ENCODE assay signal across 11 mouse cellular contexts in genomic region chr9:21189905-21190304, GRCm38 (mm10). TPM values are rescaled to one million over a fixed set of nuclear protein-coding genes. Genes with fewer than 3 reads are reported as not detected.
DNase-seq lines count a peak whose midpoint lies in the region; ATAC-seq and TF ChIP-seq lines count a peak whose summit lies in the region.
"Had no signal": no experiment of that assay in that cellular context is flagged by ENCODE, and none has a peak within 500 bp of the region (broad histone marks: within the 10 kb centered on the region; RNA-seq: fewer than 3 reads in every experiment).

No protein-coding gene starts in this region.

- H3K4me1 ChIP-seq in embryonic facial prominence, embryonic 11.5 days (ENCODE audit: control insufficient read depth, insufficient read depth, low read length), result no peaks in the 10 kb centered on the region
- H3K4me1 ChIP-seq in embryonic facial prominence, embryonic 10.5 days, result peaks cover 18% of the 10 kb centered on the region
- no peaks in the 10 kb centered on the region for H3K4me1 ChIP-seq in lung, embryonic 14.5 days (ENCODE audit: insufficient read depth)
- peaks cover 7 to 33% of the 10 kb centered on the region in 2 experiments; a peak in 3 of 4 replicates for H3K4me1 ChIP-seq in CH12.LX (ENCODE audit: control insufficient read depth in 1 of 2, insufficient read depth in 2 of 2)
- H3K4me1 ChIP-seq in neural tube, embryonic 15.5 days, result no peaks in the 10 kb centered on the region

- TF ChIP-seq EP300 in CH12.LX (IDR thresholded peaks at IDR 0.05; ENCODE audit: low read length), result no peak

- dilution Hi-C loops in CH12.LX (cut with MboI; ENCODE audit: extremely low pct_ligation_motif_present, extremely low pct_unique_long_range_greater_than_20kb, low sequenced_read_pairs), result no loop called here

- no peak for TF ChIP-seq POLR2A in CH12.LX (IDR thresholded peaks at IDR 0.05; ENCODE audit: low read depth, low read length)

- DNase-seq in embryonic facial prominence, embryonic 11.5 days (ENCODE audit: low spot score), result peak; percentile 33
- no peak for DNase-seq in embryonic facial prominence, embryonic 10.5 days (ENCODE audit: low spot score)
- DNase-seq in lung, embryonic 14.5 days, result peak; percentile 44
- no peak for DNase-seq in lung, postnatal 4 days
- peak; percentile 46 for DNase-seq in CH12.LX (ENCODE audit: extremely low read depth)
- DNase-seq in gastrocnemius, adult 8-10 months (ENCODE audit: low spot score in 2 of 2), result no peak

- H3K27ac ChIP-seq in embryonic facial prominence, embryonic 11.5 days (replicated peaks; ENCODE audit: low read depth, low read length), result no peak overlapping the region
- H3K27ac ChIP-seq in embryonic facial prominence, embryonic 10.5 days (replicated peaks), result no peak overlapping the region
- no peak overlapping the region for H3K27ac ChIP-seq in lung, embryonic 14.5 days (ENCODE audit: low read depth)
- H3K27ac ChIP-seq in CH12.LX (ENCODE audit: insufficient read depth, low read depth), result no peak overlapping the region
- H3K27ac ChIP-seq in neural tube, embryonic 15.5 days (replicated peaks), result no peak overlapping the region

- no peaks in the 10 kb centered on the region for H3K27me3 ChIP-seq in embryonic facial prominence, embryonic 11.5 days (ENCODE audit: control insufficient read depth, insufficient read depth, low read length)
- peaks cover 14% of the 10 kb centered on the region for H3K27me3 ChIP-seq in embryonic facial prominence, embryonic 10.5 days (replicated peaks; ENCODE audit: low read depth, poor library complexity, severe bottlenecking)
- H3K27me3 ChIP-seq in lung, embryonic 14.5 days (ENCODE audit: insufficient read depth, low read length), result 0 out of 2 replicates have a peak, but pooled peaks cover 3% of the 10 kb centered on the region
- no peaks in the 10 kb centered on the region for H3K27me3 ChIP-seq in CH12.LX (replicated peaks)
- H3K27me3 ChIP-seq in neural tube, embryonic 15.5 days (replicated peaks), result peaks cover 5% of the 10 kb centered on the region

- H3K4me2 ChIP-seq in embryonic facial prominence, embryonic 11.5 days (ENCODE audit: low read depth, low read length), result no peak overlapping the region
- H3K4me2 ChIP-seq in lung, embryonic 14.5 days, result no peak overlapping the region
- H3K4me2 ChIP-seq in CH12.LX (ENCODE audit: insufficient read depth, low read depth, poor library complexity, severe bottlenecking), result no peak overlapping the region
- no peak overlapping the region for H3K4me2 ChIP-seq in neural tube, embryonic 15.5 days
- H3K4me2 ChIP-seq: heart, embryonic 12.5 days had no signal

- TF ChIP-seq RAD21 in CH12.LX (IDR thresholded peaks at IDR 0.05; ENCODE audit: low read depth, low read length), result peak; percentile 25

- WGBS in embryonic facial prominence, embryonic 11.5 days, result 45% methylated on average over 7 of the region's 7 CpGs
- WGBS in embryonic facial prominence, embryonic 10.5 days, result 44% methylated on average over 7 of the region's 7 CpGs
- 32% methylated on average over 7 of the region's 7 CpGs for WGBS in lung, embryonic 14.5 days
- WGBS in neural tube, embryonic 15.5 days, result 39% methylated on average over 7 of the region's 7 CpGs

- peak; percentile 31; the same call in 1 of the 2 replicates for TF ChIP-seq CTCF in lung, embryonic 14.5 days (IDR thresholded peaks at IDR 0.05; ENCODE audit: low read depth)
- TF ChIP-seq CTCF in CH12.LX (conservative IDR thresholded peaks at IDR 0.05 in 1 of 2, IDR thresholded peaks at IDR 0.05 in 1 of 2; ENCODE audit: low read depth in 2 of 2, low read length in 2 of 2), result peak in 1 of 2 experiments; percentile 80; a peak in 2 of 4 replicates

- no peak overlapping the region for H3K4me3 ChIP-seq in embryonic facial prominence, embryonic 11.5 days (ENCODE audit: low read depth, low read length)
- no peak overlapping the region for H3K4me3 ChIP-seq in embryonic facial prominence, embryonic 10.5 days
- no peak overlapping the region for H3K4me3 ChIP-seq in lung, embryonic 14.5 days (ENCODE audit: low read depth, low read length)
- no peak overlapping the region for H3K4me3 ChIP-seq in CH12.LX (replicated peaks in 1 of 3; ENCODE audit: low read depth in 2 of 3, low read length in 2 of 3, poor library complexity in 1 of 3)
- no peak overlapping the region for H3K4me3 ChIP-seq in neural tube, embryonic 15.5 days (replicated peaks)
- H3K4me3 ChIP-seq: heart, embryonic 12.5 days had no signal

- in situ Hi-C loops in CH12.LX (cut with MboI; ENCODE audit: low pct_ligation_motif_present, low pct_unique_long_range_greater_than_20kb, low sequenced_read_pairs), result no loop called here

- ATAC-seq in embryonic facial prominence, embryonic 11.5 days (replicated peaks; ENCODE audit: insufficient number of reproducible peaks, low FRiP score, low TSS enrichment, low read depth), result no peak
- no peak for ATAC-seq in lung, embryonic 14.5 days (ENCODE audit: insufficient read depth)
- peak; percentile 58; the same call in 1 of the 2 replicates for ATAC-seq in megakaryocyte progenitor cell, adult 5-6 weeks (replicated peaks; ENCODE audit: poor library complexity)
- ATAC-seq in neural tube, embryonic 15.5 days (ENCODE audit: low FRiP score), result no peak
- ATAC-seq: forebrain, embryonic 16.5 days; inflammation-experienced regulatory T-cells, adult 6 months had no signal

- no peak overlapping the region for H3K9ac ChIP-seq in embryonic facial prominence, embryonic 11.5 days (replicated peaks; ENCODE audit: low read length)
- H3K9ac ChIP-seq in lung, embryonic 14.5 days, result no peak overlapping the region
- no peak overlapping the region for H3K9ac ChIP-seq in CH12.LX (ENCODE audit: insufficient read depth, low read depth)
- no peak overlapping the region for H3K9ac ChIP-seq in neural tube, embryonic 15.5 days (replicated peaks)
- H3K9ac ChIP-seq: heart, embryonic 12.5 days had no signal

- no peaks in the 10 kb centered on the region for H3K79me2 ChIP-seq in CH12.LX (replicated peaks; ENCODE audit: control insufficient read depth, extremely low read depth, insufficient read depth, poor library complexity, severe bottlenecking)

- H3K9me3 ChIP-seq in embryonic facial prominence, embryonic 11.5 days (replicated peaks; ENCODE audit: control insufficient read depth, low read length), result no peaks in the 10 kb centered on the region
- no peaks in the 10 kb centered on the region for H3K9me3 ChIP-seq in embryonic facial prominence, embryonic 10.5 days
- H3K9me3 ChIP-seq in lung, embryonic 14.5 days (ENCODE audit: low read depth, low read length), result no peaks in the 10 kb centered on the region
- H3K9me3 ChIP-seq in CH12.LX (replicated peaks; ENCODE audit: low read length), result no peaks in the 10 kb centered on the region
- no peaks in the 10 kb centered on the region for H3K9me3 ChIP-seq in neural tube, embryonic 15.5 days (replicated peaks)
- H3K9me3 ChIP-seq: heart, embryonic 12.5 days had no signal

- no peaks in the 10 kb centered on the region for H3K36me3 ChIP-seq in embryonic facial prominence, embryonic 11.5 days (replicated peaks; ENCODE audit: control insufficient read depth, insufficient read depth, low read depth, low read length)
- no peaks in the 10 kb centered on the region for H3K36me3 ChIP-seq in embryonic facial prominence, embryonic 10.5 days (replicated peaks)
- H3K36me3 ChIP-seq in lung, embryonic 14.5 days (ENCODE audit: insufficient read depth), result no peaks in the 10 kb centered on the region
- H3K36me3 ChIP-seq in CH12.LX (replicated peaks in 1 of 2; ENCODE audit: control insufficient read depth in 1 of 2, insufficient read depth in 1 of 2, low read length in 1 of 2), result peaks cover 23 to 58% of the 10 kb centered on the region in 2 experiments
- H3K36me3 ChIP-seq in neural tube, embryonic 15.5 days, result no peaks in the 10 kb centered on the region

RNA-seq across cellular contexts. Expression of gene Pde4a, which starts 24.4 kb away (rescaled TPM):
- 3.8 and 4.7 TPM in 2 replicates for polyA plus RNA-seq in embryonic facial prominence, embryonic 11.5 days (2014; fragmentation: Nextera tagmentation; extraction: Ambion mirVana)
- polyA plus RNA-seq in embryonic facial prominence, embryonic 10.5 days (2016; fragmentation: Nextera tagmentation; extraction: Ambion mirVana), result 4.9 and 5.3 TPM in 2 replicates
- polyA plus RNA-seq in lung, embryonic 14.5 days (2014; fragmentation: Nextera tagmentation; extraction: Ambion mirVana), result 8.4 and 9.4 TPM in 2 replicates
- total RNA-seq in CH12.LX (2012; rRNA removed) (4.1 and 4.8 TPM in 2 replicates), CH12.LX (2014; rRNA removed) (1.2 and 1.7 TPM in 2 replicates)
- polyA plus RNA-seq in CH12.LX (2012; ENCODE audit: insufficient read length, low read depth), result 7.2 and 7.6 TPM in 2 replicates
- total RNA-seq in megakaryocyte progenitor cell, adult 5-6 weeks (2015), result 11.8 and 15.2 TPM in 2 replicates
- 4.0 and 5.0 TPM in 2 replicates for total RNA-seq in megakaryocyte progenitor cell, adult 5-6 weeks (2017)
- total RNA-seq in gastrocnemius, adult 8-10 months (2022), result 10 to 100 TPM; 40.7 to 51.5 (median 47.0) TPM
- polyA plus RNA-seq in neural tube, embryonic 15.5 days (2015; fragmentation: Nextera tagmentation; extraction: Ambion mirVana), result 37.4 and 42.1 TPM in 2 replicates

RNA-seq across cellular contexts. Expression of gene Cdc37, which starts 40.1 kb away (rescaled TPM):
- 371 and 374 TPM in 2 replicates for polyA plus RNA-seq in embryonic facial prominence, embryonic 11.5 days (2014; fragmentation: Nextera tagmentation; extraction: Ambion mirVana)
- 418 and 430 TPM in 2 replicates for polyA plus RNA-seq in embryonic facial prominence, embryonic 10.5 days (2016; fragmentation: Nextera tagmentation; extraction: Ambion mirVana)
- polyA plus RNA-seq in lung, embryonic 14.5 days (2014; fragmentation: Nextera tagmentation; extraction: Ambion mirVana), result 352 and 353 TPM in 2 replicates
- total RNA-seq in CH12.LX (2012; rRNA removed) (227 and 230 TPM in 2 replicates), CH12.LX (2014; rRNA removed) (84.1 and 87.2 TPM in 2 replicates)
- 447 and 532 TPM in 2 replicates for polyA plus RNA-seq in CH12.LX (2012; ENCODE audit: insufficient read length, low read depth)
- 69.7 and 72.1 TPM in 2 replicates for total RNA-seq in megakaryocyte progenitor cell, adult 5-6 weeks (2015)
- total RNA-seq in megakaryocyte progenitor cell, adult 5-6 weeks (2017), result 283 and 351 TPM in 2 replicates
- 100 to 1,000 TPM in 3 of 4 experiments, 10 to 100 TPM in 1; 95.0 to 132 (median 111) TPM for total RNA-seq in gastrocnemius, adult 8-10 months (2022)
- polyA plus RNA-seq in neural tube, embryonic 15.5 days (2015; fragmentation: Nextera tagmentation; extraction: Ambion mirVana), result 199 and 230 TPM in 2 replicates

RNA-seq across cellular contexts. Expression of gene Keap1, which starts 49.3 kb away (rescaled TPM):
- 23.2 and 27.1 TPM in 2 replicates for polyA plus RNA-seq in embryonic facial prominence, embryonic 11.5 days (2014; fragmentation: Nextera tagmentation; extraction: Ambion mirVana)
- 47.8 and 49.6 TPM in 2 replicates for polyA plus RNA-seq in embryonic facial prominence, embryonic 10.5 days (2016; fragmentation: Nextera tagmentation; extraction: Ambion mirVana)
- 42.8 and 44.6 TPM in 2 replicates for polyA plus RNA-seq in lung, embryonic 14.5 days (2014; fragmentation: Nextera tagmentation; extraction: Ambion mirVana)
- total RNA-seq in CH12.LX (2012; rRNA removed) (41.7 and 42.8 TPM in 2 replicates), CH12.LX (2014; rRNA removed) (16.2 and 18.4 TPM in 2 replicates)
- polyA plus RNA-seq in CH12.LX (2012; ENCODE audit: insufficient read length, low read depth), result 30.0 and 31.2 TPM in 2 replicates
- total RNA-seq in megakaryocyte progenitor cell, adult 5-6 weeks (2015), result 17.2 and 18.3 TPM in 2 replicates
- 35.3 and 38.4 TPM in 2 replicates for total RNA-seq in megakaryocyte progenitor cell, adult 5-6 weeks (2017)
- total RNA-seq in gastrocnemius, adult 8-10 months (2022), result 10 to 100 TPM; 54.9 to 59.4 (median 57.4) TPM
- 70.1 and 72.0 TPM in 2 replicates for polyA plus RNA-seq in neural tube, embryonic 15.5 days (2015; fragmentation: Nextera tagmentation; extraction: Ambion mirVana)

RNA-seq across cellular contexts. Expression of gene S1pr5, which starts 58.3 kb away (rescaled TPM):
- 0.08 and 0.21 TPM in 2 replicates for polyA plus RNA-seq in embryonic facial prominence, embryonic 11.5 days (2014; fragmentation: Nextera tagmentation; extraction: Ambion mirVana)
- 0.22 TPM in 1 of 2 replicates, not detected in the other for polyA plus RNA-seq in embryonic facial prominence, embryonic 10.5 days (2016; fragmentation: Nextera tagmentation; extraction: Ambion mirVana)
- not detected in 2 replicates for polyA plus RNA-seq in lung, embryonic 14.5 days (2014; fragmentation: Nextera tagmentation; extraction: Ambion mirVana)
- total RNA-seq in CH12.LX (2012; rRNA removed) (not detected in 2 replicates), CH12.LX (2014; rRNA removed) (not detected in 2 replicates)
- not detected in 2 replicates for polyA plus RNA-seq in CH12.LX (2012; ENCODE audit: insufficient read length, low read depth)
- total RNA-seq in megakaryocyte progenitor cell, adult 5-6 weeks (2015), result 0.10 TPM in 1 of 2 replicates, not detected in the other
- total RNA-seq in megakaryocyte progenitor cell, adult 5-6 weeks (2017), result 0.29 TPM in 1 of 2 replicates, not detected in the other
- total RNA-seq in gastrocnemius, adult 8-10 months (2022), result under 1 TPM; 0.10 to 0.29 (median 0.15) TPM
- polyA plus RNA-seq in neural tube, embryonic 15.5 days (2015; fragmentation: Nextera tagmentation; extraction: Ambion mirVana), result 5.8 and 6.7 TPM in 2 replicates

RNA-seq across cellular contexts. Expression of gene Tyk2, which starts 58.9 kb away (rescaled TPM):
- polyA plus RNA-seq in embryonic facial prominence, embryonic 11.5 days (2014; fragmentation: Nextera tagmentation; extraction: Ambion mirVana), result 5.4 and 7.1 TPM in 2 replicates
- polyA plus RNA-seq in embryonic facial prominence, embryonic 10.5 days (2016; fragmentation: Nextera tagmentation; extraction: Ambion mirVana), result 14.8 and 16.1 TPM in 2 replicates
- 9.5 and 12.5 TPM in 2 replicates for polyA plus RNA-seq in lung, embryonic 14.5 days (2014; fragmentation: Nextera tagmentation; extraction: Ambion mirVana)
- 64.3 and 80.0 TPM in 2 replicates for total RNA-seq in CH12.LX (2012; rRNA removed)
- total RNA-seq in CH12.LX (2014; rRNA removed), result 39.0 and 40.6 TPM in 2 replicates
- polyA plus RNA-seq in CH12.LX (2012; ENCODE audit: insufficient read length, low read depth), result 45.1 and 49.6 TPM in 2 replicates
- 12.0 and 12.5 TPM in 2 replicates for total RNA-seq in megakaryocyte progenitor cell, adult 5-6 weeks (2015)
- 16.7 and 17.9 TPM in 2 replicates for total RNA-seq in megakaryocyte progenitor cell, adult 5-6 weeks (2017)
- 1 to 10 TPM; 4.9 to 6.0 (median 5.8) TPM for total RNA-seq in gastrocnemius, adult 8-10 months (2022)
- polyA plus RNA-seq in neural tube, embryonic 15.5 days (2015; fragmentation: Nextera tagmentation; extraction: Ambion mirVana), result 9.9 and 12.4 TPM in 2 replicates

Comparison
In these comparisons a context has a peak if more than half of its experiments do, and no peak if none do; other contexts are left out.
1. DNase-seq: peak in embryonic facial prominence, embryonic 11.5 days (single experiment), lung, embryonic 14.5 days (single experiment) and CH12.LX (single experiment); none in embryonic facial prominence, embryonic 10.5 days (single experiment), lung, postnatal 4 days (0 of 2) and gastrocnemius, adult 8-10 months (0 of 2).